Mouse (Mus musculus): ENCODE data around the gene Pira2.
"Not testable (repeated sequence)": the region's sequence is repeated elsewhere in the genome, so short reads cannot be mapped to it uniquely, and the experiment has no call there.

GRCm38 (mm10) chr7:3811912-3812311, 32.9 kb downstream of the Pira2 start:
- TF ChIP-seq CTCF (IDR thresholded peaks at IDR 0.05) = peak; percentile 23
- not testable (repeated sequence) for TF ChIP-seq EP300 (IDR thresholded peaks at IDR 0.05; ENCODE audit: insufficient read depth, low read depth, low read length)

Measured in heart, adult 2 months (tissue).